Mouse (Mus musculus): ENCODE data around the gene Rplp1.

DNA sequence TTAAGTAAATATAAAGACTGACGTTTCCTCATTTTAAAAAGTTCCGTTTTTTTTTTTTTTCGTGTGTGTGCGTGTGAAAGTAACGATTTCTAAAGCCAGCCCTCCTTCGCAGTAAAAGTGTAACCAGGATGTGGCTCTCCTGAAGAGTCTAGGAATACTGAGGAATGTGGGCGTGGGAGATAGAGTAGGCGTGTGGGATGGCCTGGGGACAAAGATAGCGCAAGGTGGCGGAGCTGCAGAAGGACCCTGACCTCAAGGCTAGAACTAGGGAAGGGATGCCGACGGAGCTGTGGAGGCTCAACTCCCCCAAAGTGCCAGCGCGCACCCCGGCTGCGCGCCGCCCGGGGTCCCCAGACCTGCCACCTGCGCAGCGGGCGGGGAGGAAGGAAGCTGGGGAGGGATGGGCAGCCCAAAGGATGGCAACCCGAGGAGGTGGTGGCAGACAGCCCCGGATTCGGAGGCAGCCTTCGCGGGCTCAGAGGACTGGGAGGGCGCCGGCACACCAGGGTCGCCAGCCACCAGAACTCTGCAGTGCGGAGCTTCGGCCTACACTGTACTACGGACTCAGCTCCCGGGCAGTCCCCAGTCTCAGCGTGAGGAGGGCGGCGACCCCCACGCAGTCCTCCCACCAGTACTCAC is 31.8 kb upstream of the Rplp1 start:
- TF ChIP-seq CTCF (IDR thresholded peaks at IDR 0.05; ENCODE audit: extremely low read depth, insufficient read length, insufficient replicate concordance, low read depth, low read length): no peak
- TF ChIP-seq POLR2A (IDR thresholded peaks at IDR 0.05; ENCODE audit: low read depth, low read length): no peak
